Mouse (Mus musculus): ENCODE results near the gene Mip. TPM values are rescaled to one million over a fixed set of nuclear protein-coding genes. Genes with fewer than 3 reads are reported as not detected.
A peak's percentile ranks its signal among the peaks of the same experiment; 100 is the strongest.

The Mip gene
- polyA plus RNA-seq, 1 experiment: not detected

GRCm38 (mm10) chr10:128218387-128219117, 7.1 kb upstream of the Mip start:
- 86% methylated on average over 18 of the region's 18 CpGs for WGBS
- H3K4me3 ChIP-seq (ENCODE audit: extremely low read depth, insufficient read depth, insufficient read length): no peak overlapping the region
- H3K4me1 ChIP-seq (ENCODE audit: control insufficient read depth, insufficient read depth, insufficient read length): no peaks in the 10 kb centered on the region
- no peak overlapping the region for H3K27ac ChIP-seq (ENCODE audit: insufficient read depth, low read length)
- DNase-seq (ENCODE audit: low read depth in 1 of 2, low spot score in 2 of 2): no peak
- no peaks in the 10 kb centered on the region for H3K36me3 ChIP-seq (ENCODE audit: control insufficient read depth, insufficient read depth, low read length)
- TF ChIP-seq POLR2A (IDR thresholded peaks at IDR 0.05; ENCODE audit: low read depth, low read length) (no peak), CTCF (IDR thresholded peaks at IDR 0.05; ENCODE audit: extremely low read depth, insufficient read depth, insufficient read length, insufficient replicate concordance) (no peak)
- no peaks in the 10 kb centered on the region for H3K27me3 ChIP-seq (ENCODE audit: control insufficient read depth, insufficient read depth, low read length)

- no peak overlapping the region for H3K4me3 ChIP-seq (ENCODE audit: extremely low read depth, insufficient read depth, insufficient read length)
- TF ChIP-seq POLR2A (IDR thresholded peaks at IDR 0.05; ENCODE audit: low read depth, low read length): no peak
- TF ChIP-seq CTCF (IDR thresholded peaks at IDR 0.05; ENCODE audit: extremely low read depth, insufficient read depth, insufficient read length, insufficient replicate concordance): no peak
- WGBS: 64% methylated on average over 16 of the region's 16 CpGs
- no peaks in the 10 kb centered on the region for H3K27me3 ChIP-seq (ENCODE audit: control insufficient read depth, insufficient read depth, low read length)
- H3K36me3 ChIP-seq (ENCODE audit: control insufficient read depth, insufficient read depth, low read length): no peaks in the 10 kb centered on the region
- no peak for DNase-seq (ENCODE audit: low read depth in 1 of 2, low spot score in 2 of 2)
- H3K27ac ChIP-seq (ENCODE audit: insufficient read depth, low read length): no peak overlapping the region
- H3K4me1 ChIP-seq (ENCODE audit: control insufficient read depth, insufficient read depth, insufficient read length): no peaks in the 10 kb centered on the region
These were observed 3.9 kb upstream of the Mip start for GRCm38 (mm10) chr10:128221533-128222286.

GRCm38 (mm10) chr10:128225064-128225463, 574 bp upstream of the Mip start:
- 87% methylated on average over 5 of the region's 5 CpGs for WGBS
- no peak overlapping the region for H3K4me3 ChIP-seq (ENCODE audit: extremely low read depth, insufficient read depth, insufficient read length)
- no peak for DNase-seq (ENCODE audit: low read depth in 1 of 2, low spot score in 2 of 2)
- no peaks in the 10 kb centered on the region for H3K4me1 ChIP-seq (ENCODE audit: control insufficient read depth, insufficient read depth, insufficient read length)
- H3K36me3 ChIP-seq (ENCODE audit: control insufficient read depth, insufficient read depth, low read length): no peaks in the 10 kb centered on the region
- H3K27me3 ChIP-seq (ENCODE audit: control insufficient read depth, insufficient read depth, low read length): no peaks in the 10 kb centered on the region
- TF ChIP-seq CTCF (IDR thresholded peaks at IDR 0.05; ENCODE audit: extremely low read depth, insufficient read depth, insufficient read length, insufficient replicate concordance): no peak
- no peak for TF ChIP-seq POLR2A (IDR thresholded peaks at IDR 0.05; ENCODE audit: low read depth, low read length)
- H3K27ac ChIP-seq (ENCODE audit: insufficient read depth, low read length): no peak overlapping the region

GRCm38 (mm10) chr10:128227592-128227991, 2.0 kb downstream of the Mip start:
- Histone ChIP-seq H3K4me1 (ENCODE audit: control insufficient read depth, insufficient read depth, insufficient read length) (peaks cover 7% of the 10 kb centered on the region; the same call in 1 of the 2 replicates), H3K36me3 (ENCODE audit: control insufficient read depth, insufficient read depth, low read length) (no peaks in the 10 kb centered on the region), H3K27me3 (ENCODE audit: control insufficient read depth, insufficient read depth, low read length) (no peaks in the 10 kb centered on the region), H3K27ac (ENCODE audit: insufficient read depth, low read length) (no peak overlapping the region), H3K4me3 (ENCODE audit: extremely low read depth, insufficient read depth, insufficient read length) (no peak overlapping the region)
- WGBS: 77% methylated on average over 9 of the region's 9 CpGs
- TF ChIP-seq POLR2A (IDR thresholded peaks at IDR 0.05; ENCODE audit: low read depth, low read length): no peak
- no peak for TF ChIP-seq CTCF (IDR thresholded peaks at IDR 0.05; ENCODE audit: extremely low read depth, insufficient read depth, insufficient read length, insufficient replicate concordance)
- DNase-seq (ENCODE audit: low read depth in 1 of 2, low spot score in 2 of 2): no peak

GRCm38 (mm10) chr10:128228009-128228408, 2.4 kb downstream of the Mip start:
- peaks cover 7% of the 10 kb centered on the region; the same call in 1 of the 2 replicates for H3K4me1 ChIP-seq (ENCODE audit: control insufficient read depth, insufficient read depth, insufficient read length)
- no peak overlapping the region for H3K27ac ChIP-seq (ENCODE audit: insufficient read depth, low read length)
- H3K36me3 ChIP-seq (ENCODE audit: control insufficient read depth, insufficient read depth, low read length): no peaks in the 10 kb centered on the region
- TF ChIP-seq CTCF (IDR thresholded peaks at IDR 0.05; ENCODE audit: extremely low read depth, insufficient read depth, insufficient read length, insufficient replicate concordance) (no peak), POLR2A (IDR thresholded peaks at IDR 0.05; ENCODE audit: low read depth, low read length) (no peak)
- no peaks in the 10 kb centered on the region for H3K27me3 ChIP-seq (ENCODE audit: control insufficient read depth, insufficient read depth, low read length)
- DNase-seq (ENCODE audit: low read depth in 1 of 2, low spot score in 2 of 2): no peak
- no peak overlapping the region for H3K4me3 ChIP-seq (ENCODE audit: extremely low read depth, insufficient read depth, insufficient read length)
- 89% methylated on average over 8 of the region's 8 CpGs for WGBS

GRCm38 (mm10) chr10:128230582-128230981, 4.9 kb downstream of the Mip start:
- TF ChIP-seq CTCF (IDR thresholded peaks at IDR 0.05; ENCODE audit: extremely low read depth, insufficient read depth, insufficient read length, insufficient replicate concordance): no peak
- TF ChIP-seq POLR2A (IDR thresholded peaks at IDR 0.05; ENCODE audit: low read depth, low read length): no peak
- peaks cover 7% of the 10 kb centered on the region; the same call in 1 of the 2 replicates for H3K4me1 ChIP-seq (ENCODE audit: control insufficient read depth, insufficient read depth, insufficient read length)
- H3K27me3 ChIP-seq (ENCODE audit: control insufficient read depth, insufficient read depth, low read length): no peaks in the 10 kb centered on the region
- 28% methylated on average over 12 of the region's 12 CpGs for WGBS
- DNase-seq (ENCODE audit: low read depth in 1 of 2, low spot score in 2 of 2): no peak
- no peaks in the 10 kb centered on the region for H3K36me3 ChIP-seq (ENCODE audit: control insufficient read depth, insufficient read depth, low read length)
- no peak overlapping the region for H3K4me3 ChIP-seq (ENCODE audit: extremely low read depth, insufficient read depth, insufficient read length)
- peak overlapping the region; percentile 69 for H3K27ac ChIP-seq (ENCODE audit: insufficient read depth, low read length)

All from spleen, adult 2 months (tissue).